Mouse (Mus musculus) Muller cell, postnatal 12 days (primary cell): ENCODE measurements around the gene C1qtnf6.

Experiments used
- DNase-seq: peaks from one replicate; pipeline ENCODE4 v3.0.0-alpha.2; 2015; ENCODE audit errors: inconsistent ontology term

C1qtnf6 gene

DNA sequence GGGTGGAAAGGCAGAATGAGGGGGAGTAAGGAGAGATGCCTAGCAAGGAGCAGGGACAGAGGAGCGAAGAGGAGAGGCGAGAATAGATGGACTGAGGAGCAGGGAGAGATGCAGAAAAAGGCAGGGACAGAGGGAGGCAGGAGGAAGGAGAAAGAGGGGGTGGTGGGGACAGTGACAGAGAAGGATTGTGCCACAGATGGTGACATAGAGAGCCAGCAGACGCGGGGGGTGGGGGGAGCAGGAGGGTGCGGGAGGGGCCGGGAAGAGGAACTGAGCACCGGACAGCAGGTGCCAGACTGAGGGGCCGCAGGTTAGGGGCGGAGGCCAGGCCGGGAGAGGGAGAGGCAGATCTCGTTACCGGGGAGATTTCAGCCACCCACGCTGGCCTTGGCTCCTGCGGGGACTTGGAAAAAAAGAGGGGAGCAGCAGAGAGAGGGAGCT, 13.4 kb upstream of the C1qtnf6 start, which contains the start of gene Sstr3:
Gene Sstr3 (minus strand): TSS at position 125 of the 441 bp plus-strand sequence.
- no peak for DNase-seq

GRCm38 (mm10) chr15:78544041-78544440, 12.8 kb upstream of the C1qtnf6 start:
- DNase-seq, result no peak

DNA sequence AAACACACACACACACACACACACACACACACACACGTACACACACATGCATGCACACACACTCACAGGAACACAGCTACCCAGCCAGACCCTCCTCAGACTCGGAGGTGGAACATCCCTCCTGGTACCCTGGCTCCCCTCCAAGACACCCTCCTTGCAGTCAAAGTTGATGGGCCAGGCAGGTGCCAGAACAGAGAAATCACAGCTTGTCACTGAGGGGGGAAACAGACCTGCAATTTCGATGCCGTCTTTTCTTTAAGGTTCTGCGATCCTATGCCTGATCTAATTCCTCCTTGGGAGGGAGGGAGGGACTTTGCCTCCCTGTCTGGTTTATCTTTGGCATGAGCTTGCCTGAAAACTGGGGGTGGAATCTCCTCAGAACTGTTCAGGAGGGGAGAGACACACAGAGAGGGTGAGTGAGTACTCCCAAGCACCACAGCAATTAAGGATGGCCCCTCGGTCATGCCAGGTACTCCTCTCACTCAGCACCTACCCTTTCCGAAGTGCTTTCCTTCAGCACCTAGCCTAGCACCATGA, 11.6 kb upstream of the C1qtnf6 start:
- no peak for DNase-seq

- no peak for DNase-seq
Measured at GRCm38 (mm10) chr15:78542098-78542766, 11.0 kb upstream of the C1qtnf6 start.

DNA sequence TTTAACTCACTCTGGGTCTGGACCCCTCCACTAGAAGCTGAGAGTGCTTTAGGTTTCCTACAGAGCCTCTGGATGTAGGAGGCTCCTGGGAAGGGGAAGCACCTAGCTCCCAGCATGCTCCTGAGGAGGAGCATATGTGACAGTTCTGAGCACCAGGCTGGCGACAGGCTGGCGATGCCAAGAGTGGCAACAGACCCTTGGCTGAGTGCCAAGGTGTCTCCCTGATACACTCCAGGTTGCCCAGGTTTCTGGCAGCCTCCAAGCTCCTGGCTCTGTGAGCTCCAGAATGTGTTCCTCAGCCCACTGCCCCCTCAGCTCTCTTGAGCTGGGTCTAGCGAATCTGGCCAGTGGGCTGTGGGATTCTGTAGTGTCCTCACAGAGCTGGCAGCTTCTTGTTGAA, 10.4 kb upstream of the C1qtnf6 start:
- peak; percentile 12 for DNase-seq

DNA sequence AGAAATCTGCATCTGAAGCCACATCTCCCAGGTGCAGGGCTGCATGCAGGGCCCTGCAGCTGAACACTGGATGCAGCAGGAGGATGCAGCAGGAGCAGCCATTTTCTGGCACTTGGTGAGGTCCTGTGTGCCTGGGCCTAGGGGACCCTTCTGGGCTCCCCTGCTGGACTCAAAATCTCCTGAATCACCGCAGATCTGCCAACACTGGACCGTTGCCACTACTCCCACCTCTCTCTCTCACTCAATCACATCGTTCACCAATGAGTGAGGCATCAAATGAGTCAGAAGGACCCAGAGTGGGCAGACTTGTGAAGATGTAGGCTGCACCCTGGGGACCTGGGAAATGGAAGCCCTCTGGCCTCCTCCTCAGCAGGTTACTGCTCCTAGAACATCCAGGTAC, 9.8 kb upstream of the C1qtnf6 start:
- DNase-seq, result no peak

DNA sequence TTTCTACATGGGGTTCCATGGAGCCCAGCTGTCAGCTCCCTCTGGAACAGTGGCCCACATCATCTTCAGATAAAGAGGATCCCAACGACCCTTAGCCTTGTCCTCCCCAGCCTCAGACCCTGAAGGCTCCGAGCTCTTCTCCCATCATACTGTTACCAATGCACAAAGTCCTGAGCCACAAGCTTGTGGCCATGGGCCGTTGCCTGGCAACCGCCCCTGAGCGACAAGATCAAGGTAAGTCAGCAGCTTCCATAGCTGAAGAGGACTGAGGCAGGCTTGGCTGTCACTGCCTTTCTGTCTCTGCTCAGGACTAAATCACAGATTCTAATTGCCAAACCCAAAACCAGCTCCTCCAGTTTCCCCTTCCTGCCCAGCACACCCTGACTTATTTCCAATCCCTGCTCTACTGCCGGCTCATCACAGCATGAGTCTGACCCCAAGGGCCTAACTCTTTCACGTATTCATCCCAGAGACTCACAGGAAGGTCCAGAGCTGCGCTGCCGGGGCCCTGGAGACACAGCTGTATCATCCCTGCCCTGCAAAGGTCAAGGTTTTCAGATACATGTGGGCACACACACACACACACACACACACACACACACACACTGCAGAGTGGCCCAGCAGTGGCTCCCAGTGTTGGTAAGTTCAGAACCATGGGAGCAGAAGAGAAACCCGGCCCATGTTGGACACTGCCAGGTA, 4.7 kb upstream of the C1qtnf6 start:
- no peak for DNase-seq

DNA sequence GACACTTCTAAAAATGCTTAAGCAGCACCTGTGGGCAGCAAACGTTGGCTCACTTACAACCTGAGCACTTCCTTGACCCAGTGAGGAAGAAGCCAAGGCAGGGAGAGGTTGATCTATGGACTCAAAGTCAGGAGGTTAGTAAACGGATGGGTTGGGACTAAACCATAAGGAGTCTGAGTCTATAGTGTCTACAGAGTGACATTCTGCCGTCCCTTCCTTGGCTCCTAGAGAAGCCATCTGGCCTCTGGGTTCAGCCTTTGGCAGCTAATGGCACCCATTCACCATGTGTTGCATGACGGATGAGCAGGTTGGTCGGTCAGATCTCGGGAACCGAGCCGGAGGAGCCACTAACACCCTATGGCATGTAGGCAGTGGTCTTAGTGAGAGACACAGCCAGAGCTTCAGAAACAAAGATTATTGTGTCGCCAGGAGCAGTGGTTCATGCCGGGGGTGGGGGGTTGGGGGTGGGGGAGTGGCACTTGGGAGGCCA, 2.2 kb upstream of the C1qtnf6 start:
- no peak for DNase-seq

DNA sequence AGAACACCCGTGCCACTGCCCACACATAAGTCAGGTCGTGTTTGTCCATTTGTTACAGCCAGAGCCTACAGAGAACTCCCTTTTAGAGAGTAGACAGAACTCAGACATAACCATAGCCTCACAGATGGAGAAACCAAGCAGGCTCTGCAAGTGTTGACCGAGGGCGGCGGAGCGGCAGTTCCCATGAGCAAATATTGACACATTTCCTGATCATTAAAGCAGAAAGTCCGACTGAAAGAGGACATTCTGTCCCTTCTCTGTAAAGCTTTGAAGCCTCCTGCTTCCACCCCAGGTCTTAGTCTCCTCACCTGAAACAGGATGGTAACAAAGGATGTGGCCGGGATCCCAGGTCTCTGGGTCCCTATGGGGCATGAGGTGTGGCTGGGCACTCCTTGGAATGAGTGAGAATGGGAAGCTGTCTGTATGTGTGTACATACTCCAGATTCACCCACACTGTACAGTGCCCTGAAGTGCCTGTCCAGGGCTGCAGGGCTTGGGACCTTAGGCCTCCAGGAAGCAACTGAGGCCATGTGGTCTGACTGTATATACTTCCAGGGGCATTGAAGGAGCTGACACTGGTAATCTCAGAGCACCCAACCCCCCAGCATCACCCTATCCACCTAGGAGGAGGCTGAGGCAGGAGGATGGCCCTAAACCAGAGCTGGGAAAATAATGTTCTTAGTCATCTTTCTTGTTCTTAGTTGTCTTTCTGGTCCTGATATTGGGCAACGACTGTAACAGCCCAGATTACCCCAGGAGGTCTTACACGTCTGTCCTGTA, 1.5 kb upstream of the C1qtnf6 start:
- no peak for DNase-seq

DNA sequence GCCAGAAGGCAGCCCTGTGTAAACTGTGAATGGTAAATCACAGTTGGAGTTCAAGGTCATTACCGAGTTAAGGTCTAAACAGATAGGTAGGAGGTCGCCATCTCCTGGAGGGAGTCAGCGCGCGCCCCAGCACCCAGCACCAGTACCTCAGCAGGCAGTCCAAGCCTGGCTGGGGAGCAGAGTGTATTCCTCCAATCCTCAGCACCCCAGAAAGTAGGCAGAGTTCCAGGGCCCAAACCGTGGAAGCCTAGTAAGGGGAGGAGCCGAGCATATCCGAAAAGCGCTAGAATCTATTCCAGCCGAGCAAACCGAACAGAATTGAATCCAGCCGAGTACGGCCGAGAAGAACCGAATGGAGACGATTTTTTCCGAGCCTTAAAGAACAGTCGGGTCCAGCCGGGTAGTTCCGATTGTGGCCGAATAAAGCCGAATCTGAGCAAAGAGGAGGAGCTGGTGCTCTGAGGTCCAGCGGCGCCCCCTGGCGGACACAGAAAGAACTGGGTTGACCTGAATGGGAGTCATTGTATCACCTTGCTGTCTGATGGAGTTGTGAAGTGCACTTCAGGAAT, 769 bp upstream of the C1qtnf6 start:
- peak; percentile 97 for DNase-seq

- no peak for DNase-seq
Measured at GRCm38 (mm10) chr15:78531451-78531720, 170 bp upstream of the C1qtnf6 start.

- no peak for DNase-seq
Measured at GRCm38 (mm10) chr15:78530141-78530540, 1.1 kb downstream of the C1qtnf6 start.

- peak; percentile 92 for DNase-seq
Measured at GRCm38 (mm10) chr15:78529428-78529990, 1.7 kb downstream of the C1qtnf6 start.

GRCm38 (mm10) chr15:78528726-78529411, 2.3 kb downstream of the C1qtnf6 start:
- peak; percentile 40 for DNase-seq

DNA sequence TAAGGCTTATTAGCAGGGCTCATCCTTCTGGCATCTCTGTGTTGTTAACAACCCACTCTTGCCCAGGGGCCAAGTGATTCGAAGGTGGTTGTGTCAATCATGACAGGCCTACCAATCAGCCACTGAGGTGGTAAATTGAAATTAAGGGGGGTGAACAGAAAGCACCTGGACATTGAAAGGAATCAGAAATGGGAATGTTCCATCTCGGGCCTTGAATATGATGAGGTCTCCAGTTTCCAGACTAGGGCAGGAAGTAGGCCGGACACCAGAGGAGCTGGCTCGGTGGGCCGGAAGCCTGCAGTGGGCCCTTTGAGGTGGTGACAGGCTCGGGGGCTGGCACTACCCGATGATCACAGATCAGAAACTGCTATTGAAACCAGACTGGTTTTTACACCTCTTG, 3.2 kb downstream of the C1qtnf6 start:
- peak; percentile 46 for DNase-seq

DNA sequence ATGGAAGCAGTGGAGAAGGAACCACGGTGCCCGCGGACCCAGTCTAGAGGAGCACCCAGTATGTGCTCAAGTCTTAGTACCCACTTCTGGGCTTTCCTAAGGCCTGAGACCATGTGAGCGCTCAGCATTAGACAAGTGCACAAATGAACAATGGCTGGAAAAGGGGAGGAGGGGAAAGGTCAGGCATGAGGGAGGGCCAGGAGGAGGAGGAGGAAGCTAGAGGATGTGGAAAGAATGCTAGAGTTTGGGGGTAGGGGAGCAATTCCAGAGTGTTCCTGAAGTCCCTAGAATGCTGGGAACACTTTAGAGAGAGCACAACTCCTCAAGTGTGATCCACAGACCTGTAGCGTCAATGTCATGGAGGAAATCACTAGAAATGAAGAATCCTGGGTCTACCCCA, 7.1 kb downstream of the C1qtnf6 start:
- no peak for DNase-seq

- no peak for DNase-seq
Measured at GRCm38 (mm10) chr15:78521892-78522291, 9.3 kb downstream of the C1qtnf6 start.

DNA sequence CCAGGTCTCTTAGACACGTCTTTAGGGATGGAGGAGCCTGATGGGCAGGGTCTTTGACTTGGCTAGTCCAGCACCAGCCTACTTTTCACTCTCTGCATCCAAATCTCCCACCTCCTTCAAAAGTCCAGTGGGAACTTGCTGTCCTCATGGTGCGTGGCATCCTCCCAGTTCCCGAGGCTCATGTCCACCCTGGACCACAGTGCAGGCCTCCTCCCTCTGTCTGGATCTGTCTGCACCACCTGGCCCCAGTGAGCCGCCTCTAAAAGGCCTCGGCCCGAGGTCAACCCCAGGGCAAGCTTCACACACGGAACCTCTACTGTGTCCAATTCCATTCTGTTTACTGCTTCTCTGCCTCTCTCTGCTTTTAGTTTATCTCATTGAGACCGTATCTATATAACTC, 9.9 kb downstream of the C1qtnf6 start:
- no peak for DNase-seq

DNA sequence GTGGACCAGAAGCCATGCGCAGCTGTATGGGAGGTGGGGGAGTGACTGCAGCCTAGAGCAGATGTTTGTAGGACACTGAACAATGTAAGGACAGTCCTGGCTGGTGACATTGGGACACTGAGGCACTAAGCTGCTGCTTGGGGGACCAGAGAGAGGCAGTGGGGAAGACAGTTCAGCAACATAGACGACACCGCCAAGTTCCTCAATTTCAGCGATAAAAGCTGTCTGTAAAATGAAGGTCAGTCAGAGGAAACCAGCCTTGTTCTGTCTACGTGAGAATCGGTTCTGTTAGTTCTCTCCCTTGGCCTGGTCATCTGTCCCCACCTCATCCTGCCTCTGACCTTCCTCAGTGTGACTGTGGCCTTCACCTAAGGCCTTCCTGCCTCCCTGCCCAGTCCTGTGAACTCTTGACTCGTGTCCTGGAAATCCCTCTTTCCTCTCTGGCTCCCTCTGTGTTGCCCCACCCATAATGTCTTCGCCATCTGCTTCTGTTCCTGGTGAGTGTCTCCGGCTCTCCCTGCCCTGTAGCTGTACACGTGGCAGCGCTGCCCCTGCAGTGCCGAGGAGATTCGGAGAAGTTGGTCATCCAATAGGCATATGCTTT, 11.0 kb downstream of the C1qtnf6 start:
- DNase-seq, result no peak

DNA sequence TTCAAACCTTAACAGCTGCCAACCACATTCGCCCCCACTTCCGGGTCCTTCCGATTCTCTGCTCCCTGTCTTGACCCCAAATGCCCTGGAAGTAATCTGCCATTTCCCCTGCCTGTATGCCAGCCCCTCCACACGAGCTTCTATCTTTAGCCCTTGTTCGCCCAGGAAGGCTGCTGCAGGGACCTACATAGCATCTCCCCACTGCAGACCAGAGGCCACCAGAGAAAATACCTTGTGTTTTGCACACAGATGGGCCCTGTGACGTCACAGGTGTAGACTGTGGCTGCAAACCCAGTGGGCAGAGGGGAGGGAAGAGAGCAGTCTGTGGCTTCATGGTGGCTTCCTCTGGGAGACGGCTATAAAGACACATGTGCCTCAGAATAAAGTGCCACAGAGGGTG, 13.0 kb downstream of the C1qtnf6 start:
- DNase-seq, result no peak

- DNase-seq, result no peak
Measured at GRCm38 (mm10) chr15:78515759-78516158, 15.5 kb downstream of the C1qtnf6 start.
